Mouse (Mus musculus) heart, adult 2 months (tissue): ENCODE measurements around the gene Egln3. TPM values are rescaled to one million over a fixed set of nuclear protein-coding genes. Genes with fewer than 3 reads are reported as not detected.

ENCODE experiments used
- DNase-seq, 2 experiments: peaks; one replicate each; pipeline ENCODE4 v3.0.0; 2021
- H3K27ac ChIP-seq: fragments of 200-600 bp; 2 replicates; pipeline ENCODE4 v1.8.1; 2022
- H3K27me3 ChIP-seq: fragments of 200-500 bp; 2 replicates; pipeline ENCODE4 v1.6.1; 2012; ENCODE audit warnings: mild to moderate bottlenecking, low read length, inconsistent platforms, mixed read lengths; ENCODE audit not compliant: control insufficient read depth, insufficient read depth
- H3K36me3 ChIP-seq: fragments of 200-500 bp; 2 replicates; pipeline ENCODE4 v1.6.1; 2012; ENCODE audit warnings: low read length, inconsistent platforms; ENCODE audit not compliant: control insufficient read depth, insufficient read depth
- H3K4me1 ChIP-seq: fragments of 200-500 bp; 2 replicates; pipeline ENCODE4 v1.6.1; 2011; ENCODE audit warnings: low read length; ENCODE audit not compliant: control insufficient read depth, insufficient read depth
- H3K4me3 ChIP-seq: fragments of 200-600 bp; 2 replicates; pipeline ENCODE4 v1.8.1; 2022
- H3K79me2 ChIP-seq: fragments of 200-500 bp; replicated peaks from 2 replicates; pipeline ENCODE4 v1.6.1; 2012; ENCODE audit warnings: mild to moderate bottlenecking, inconsistent platforms, low read length, moderate library complexity, mixed read lengths; ENCODE audit not compliant: control insufficient read depth, insufficient read depth
- H3K9ac ChIP-seq: fragments of 200-500 bp; 2 replicates; pipeline ENCODE4 v1.6.1; 2012; ENCODE audit warnings: low read depth, mild to moderate bottlenecking, control low read depth, inconsistent platforms, low read length, mixed read lengths
- CTCF ChIP-seq: fragments of 200-600 bp; IDR thresholded peaks from 2 replicates; pipeline ENCODE4 v1.8.1; 2022; ENCODE audit warnings: antibody characterized with exemption, mild to moderate bottlenecking, moderate library complexity
- EP300 ChIP-seq: fragments of 200-500 bp; IDR thresholded peaks from 2 replicates; pipeline ENCODE4 v1.6.1; 2011; ENCODE audit warnings: low read depth, low read length, control low read depth; ENCODE audit not compliant: insufficient read depth
- POLR2A ChIP-seq: fragments of 200-500 bp; IDR thresholded peaks from 2 replicates; pipeline ENCODE4 v1.6.1; 2011; ENCODE audit warnings: mild to moderate bottlenecking, low read depth, low read length, control low read depth; ENCODE audit not compliant: insufficient read depth
- WGBS: fragments of 180-500 bp; shearing (Covaris S2); methylation state at CpG from one replicate; pipeline ENCODE4 v1.1.7; 2018; 5-methylcytosine and 5-hydroxymethylcytosine counted together
- intact Hi-C: fragments of 180-260 bp; cut with DNase I; formaldehyde crosslinking; loops from one replicate; pipeline ENCODE4 v1.15.1; 2025
- polyA plus RNA-seq: library from polyadenylated mRNA; depleted of rRNA; stranded (reverse); fragments of >200 nt; gene quantifications from 2 replicates; pipeline ENCODE4 v1.2.3, GENCODE M21; 2012
- total RNA-seq, 2 experiments: library from RNA; stranded (reverse); gene quantifications; 2 replicates each; pipeline ENCODE4 v1.2.3; 2021

Gene Egln3
- total and polyA plus RNA-seq, 3 experiments: 27.8 to 94.5 (median 76.3) TPM

DNA sequence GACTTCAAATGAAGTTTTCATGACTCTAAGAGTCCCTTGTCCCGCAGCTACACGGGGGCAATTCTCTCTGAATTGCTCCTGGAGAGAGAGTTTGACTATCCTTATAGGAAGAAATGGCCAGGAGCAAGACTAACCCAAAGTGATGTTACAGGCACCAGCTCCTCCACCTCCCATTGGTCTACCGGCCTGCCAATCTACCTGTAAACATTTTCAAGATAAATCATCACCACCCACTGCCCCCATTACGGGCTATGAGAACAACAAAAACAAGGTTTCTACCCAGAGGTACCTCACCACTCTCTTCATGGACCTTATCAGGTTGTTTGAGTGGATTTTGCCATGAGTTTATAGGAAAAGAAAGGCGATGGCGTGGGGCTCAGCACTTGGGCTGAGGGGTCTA, 1.4 kb downstream of the Egln3 start:
- H3K27ac ChIP-seq: peak overlapping the region; percentile 91
- peak; percentile 42 to 48 for DNase-seq
- intact Hi-C loops: loop anchor here (5.0 kb wide), 3 partner anchors 205 to 345 kb away; no protein-coding TSS in a partner anchor

GRCm38 (mm10) chr12:54200856-54201255, 2.8 kb downstream of the Egln3 start:
- Histone ChIP-seq H3K27me3 (no peaks in the 10 kb centered on the region), H3K79me2 (no peaks in the 10 kb centered on the region; the same call in 1 of the 2 replicates), H3K4me1 (peaks cover 7% of the 10 kb centered on the region), H3K9ac (no peak overlapping the region), H3K4me3 (no peak overlapping the region), H3K36me3 (peaks cover 5% of the 10 kb centered on the region), H3K27ac (peak overlapping the region; percentile 49)
- TF ChIP-seq CTCF (no peak), EP300 (no peak), POLR2A (no peak)
- intact Hi-C loops: loop anchor here (2.0 to 5.0 kb wide), 4 partner anchors 112 to 346 kb away; no protein-coding TSS in a partner anchor
- DNase-seq: no peak
- 7% methylated on average over 6 of the region's 6 CpGs for WGBS

More for the DNA sequence above, 1.4 kb downstream of the Egln3 start:
- TF ChIP-seq EP300 (no peak), POLR2A (no peak), CTCF (no peak)
- no peaks in the 10 kb centered on the region; the same call in 1 of the 2 replicates for H3K79me2 ChIP-seq
- H3K36me3 ChIP-seq: peaks cover 2% of the 10 kb centered on the region
- H3K4me3 ChIP-seq: peak overlapping the region; percentile 82
- H3K9ac ChIP-seq: no peak overlapping the region; the same call in 1 of the 2 replicates
- peaks cover 6% of the 10 kb centered on the region for H3K4me1 ChIP-seq
- WGBS: 40% methylated on average over 6 of the region's 6 CpGs
- H3K27me3 ChIP-seq: no peaks in the 10 kb centered on the region

- intact Hi-C loops: loop anchor here (2.0 to 5.0 kb wide), 4 partner anchors 113 to 347 kb away; no protein-coding TSS in a partner anchor
- peak in 1 of 2 experiments; percentile 31 for DNase-seq
- no peaks in the 10 kb centered on the region; the same call in 1 of the 2 replicates for H3K79me2 ChIP-seq
- H3K36me3 ChIP-seq: peaks cover 5% of the 10 kb centered on the region
- H3K27ac ChIP-seq: no peak overlapping the region; the same call in 1 of the 2 replicates
- H3K4me3 ChIP-seq: 0 out of 2 replicates have a peak overlapping the region, but pooled peaks have one; percentile 5
- TF ChIP-seq POLR2A: no peak
- TF ChIP-seq EP300: no peak
- TF ChIP-seq CTCF: peak; percentile 65
- peaks cover 7% of the 10 kb centered on the region for H3K4me1 ChIP-seq
- 20% methylated on average over 4 of the region's 4 CpGs for WGBS
- no peaks in the 10 kb centered on the region for H3K27me3 ChIP-seq
- no peak overlapping the region for H3K9ac ChIP-seq
These were observed 3.5 kb downstream of the Egln3 start for GRCm38 (mm10) chr12:54200172-54200571.

DNA sequence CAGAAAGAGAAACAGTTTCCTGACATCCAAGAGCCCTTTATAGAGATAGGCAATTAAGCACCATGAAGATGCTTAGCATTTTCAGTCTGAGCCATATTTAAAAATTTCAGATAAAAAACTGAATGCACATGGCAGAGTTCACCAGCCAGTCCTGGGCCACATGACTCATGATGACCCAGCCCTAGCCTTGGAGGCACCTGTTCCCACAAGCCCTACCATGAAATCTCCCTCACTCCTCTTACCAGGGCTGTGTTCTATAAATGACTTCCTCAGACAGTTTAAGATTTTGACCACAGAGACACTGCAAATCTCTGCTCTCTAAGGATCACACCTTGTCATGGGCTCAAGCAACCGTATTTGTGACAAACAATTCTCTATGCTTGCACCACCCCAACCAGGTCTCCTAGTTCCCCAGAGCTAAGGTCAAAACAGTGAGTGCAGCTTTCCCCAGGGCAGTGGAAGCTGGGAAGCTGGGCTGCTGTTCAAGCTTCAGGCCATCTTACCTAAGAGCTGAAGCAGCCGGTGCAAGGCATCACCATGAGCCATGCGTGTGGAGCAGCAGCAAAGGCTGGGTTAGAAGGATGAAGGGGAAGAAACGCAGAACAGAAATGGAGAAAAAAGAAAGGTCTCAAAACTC, 5.3 kb downstream of the Egln3 start:
- DNase-seq: no peak
- Histone ChIP-seq H3K9ac (no peak overlapping the region), H3K79me2 (peaks cover 2% of the 10 kb centered on the region), H3K27me3 (no peaks in the 10 kb centered on the region), H3K4me1 (peaks cover 7% of the 10 kb centered on the region), H3K27ac (no peak overlapping the region), H3K36me3 (peaks cover 5% of the 10 kb centered on the region), H3K4me3 (no peak overlapping the region)
- intact Hi-C loops: loop anchor here (10.0 kb wide), 1 partner anchor 1594 kb away; no protein-coding TSS in a partner anchor
- 75% methylated on average over 4 of the region's 4 CpGs for WGBS
- TF ChIP-seq POLR2A: no peak
- no peak for TF ChIP-seq EP300
- no peak for TF ChIP-seq CTCF

- H3K27me3 ChIP-seq: no peaks in the 10 kb centered on the region
- intact Hi-C loops: loop anchor here (10.0 kb wide), 1 partner anchor 1593 kb away; no protein-coding TSS in a partner anchor
- TF ChIP-seq POLR2A (no peak), EP300 (no peak), CTCF (no peak)
- H3K79me2 ChIP-seq: peaks cover 2% of the 10 kb centered on the region
- 30% methylated on average over 11 of the region's 11 CpGs for WGBS
- H3K36me3 ChIP-seq: peaks cover 5% of the 10 kb centered on the region
- no peak overlapping the region; the same call in none of the 2 replicates for H3K9ac ChIP-seq
- no peak overlapping the region; the same call in 1 of the 2 replicates for H3K27ac ChIP-seq
- no peak overlapping the region for H3K4me3 ChIP-seq
- H3K4me1 ChIP-seq: peaks cover 7% of the 10 kb centered on the region
- no peak for DNase-seq
These were observed 5.8 kb downstream of the Egln3 start for GRCm38 (mm10) chr12:54197849-54198248.
